Mouse (Mus musculus) MEL (cell line): ENCODE measurements around the gene Rtl1.

Experiments used
- CTCF ChIP-seq, 3 experiments: IDR thresholded peaks in 2 of 3; conservative IDR thresholded peaks in 1 of 3; 2 replicates each; pipeline ENCODE4 v1.5.1; 2011 to 2012; ENCODE audit warnings: low read length in 3 of 3, low read depth in 2 of 3, mild to moderate bottlenecking in 2 of 3, improper control_type of control experiment in 1 of 3, inconsistent platforms in 1 of 3, mixed read lengths in 1 of 3, moderate library complexity in 1 of 3; ENCODE audit not compliant: control insufficient read depth in 1 of 3, insufficient read depth in 1 of 3, poor library complexity in 1 of 3, severe bottlenecking in 1 of 3
- POLR2A ChIP-seq, 2 experiments: IDR thresholded peaks; 2 replicates each; pipeline ENCODE4 v1.6.1; 2011 to 2012; ENCODE audit warnings: low read length in 2 of 2, mild to moderate bottlenecking in 2 of 2, control low read depth in 1 of 2, improper control_type of control experiment in 1 of 2, low read depth in 1 of 2, moderate library complexity in 1 of 2; ENCODE audit not compliant: control insufficient read depth in 1 of 2, insufficient read depth in 1 of 2, poor library complexity in 1 of 2

GRCm38 (mm10) chr12:109558891-109559487, 41.1 kb downstream of the Rtl1 start:
- TF ChIP-seq POLR2A (IDR thresholded peaks at IDR 0.05; ENCODE audit: control insufficient read depth in 1 of 2, insufficient read depth in 1 of 2, low read depth in 1 of 2, low read length in 2 of 2, poor library complexity in 1 of 2) (no peak), CTCF (IDR thresholded peaks at IDR 0.05 in 2 of 3, conservative IDR thresholded peaks at IDR 0.05 in 1 of 3; ENCODE audit: control insufficient read depth in 1 of 3, insufficient read depth in 1 of 3, low read depth in 2 of 3, low read length in 3 of 3, poor library complexity in 1 of 3, severe bottlenecking in 1 of 3) (no peak)
